Mouse (Mus musculus): ENCODE measurements around the gene Serpina11. TPM values are rescaled to one million over a fixed set of nuclear protein-coding genes. Genes with fewer than 3 reads are reported as not detected.

Serpina11 gene
- polyA plus RNA-seq, 1 experiment from 2014 or later, result not detected

DNA sequence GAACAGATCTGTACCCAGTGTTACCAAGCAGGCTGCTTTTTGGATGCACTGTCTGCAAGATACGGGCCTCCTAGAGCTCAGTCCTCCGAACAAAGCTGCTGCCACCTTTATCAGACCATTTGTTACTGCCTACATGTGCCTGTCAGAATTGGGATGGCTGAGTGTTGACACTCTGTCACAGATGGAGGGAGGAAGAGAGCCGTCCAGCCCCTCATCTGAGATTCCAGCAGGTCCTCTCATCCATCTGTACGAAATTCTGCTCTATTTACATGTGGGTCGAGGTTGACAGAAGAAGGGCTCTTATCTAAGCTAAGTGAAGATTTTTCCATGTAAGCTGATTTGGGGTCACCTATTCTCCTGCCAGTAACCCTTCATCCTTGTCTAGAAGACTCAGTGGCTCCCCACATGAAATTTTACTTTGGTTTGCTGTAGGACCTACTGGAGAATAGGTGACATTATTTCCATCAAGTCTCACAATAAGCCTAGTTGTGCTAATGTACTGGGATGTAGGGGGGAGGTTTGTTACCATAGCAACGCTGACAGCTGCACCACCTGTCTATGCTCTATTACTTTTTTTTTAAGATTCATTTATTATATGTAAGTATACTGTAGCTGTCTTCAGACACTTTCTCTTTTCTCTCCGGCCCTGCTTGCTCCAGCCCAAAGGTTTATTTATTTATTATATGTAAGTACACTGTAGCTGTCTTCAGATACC lies 8.0 kb downstream of the Serpina11 start:
- WGBS, result 77% methylated on average over 7 of the region's 7 CpGs
- Histone ChIP-seq H3K9ac (replicated peaks; ENCODE audit: low read length) (no peak overlapping the region), H3K27me3 (ENCODE audit: control insufficient read depth, insufficient read depth, low read length) (no peaks in the 10 kb centered on the region), H3K4me3 (replicated peaks; ENCODE audit: low read depth, low read length) (no peak overlapping the region), H3K9me3 (ENCODE audit: control insufficient read depth, low read length) (no peaks in the 10 kb centered on the region), H3K4me2 (ENCODE audit: low read length) (no peak overlapping the region), H3K4me1 (ENCODE audit: control insufficient read depth, insufficient read depth, low read length) (no peaks in the 10 kb centered on the region), H3K36me3 (ENCODE audit: control insufficient read depth, insufficient read depth, low read length) (no peaks in the 10 kb centered on the region), H3K27ac (replicated peaks; ENCODE audit: low read depth, low read length) (no peak overlapping the region)
- DNase-seq, result peak; percentile 16
- no peak for ATAC-seq (ENCODE audit: low FRiP score, low TSS enrichment)

DNA sequence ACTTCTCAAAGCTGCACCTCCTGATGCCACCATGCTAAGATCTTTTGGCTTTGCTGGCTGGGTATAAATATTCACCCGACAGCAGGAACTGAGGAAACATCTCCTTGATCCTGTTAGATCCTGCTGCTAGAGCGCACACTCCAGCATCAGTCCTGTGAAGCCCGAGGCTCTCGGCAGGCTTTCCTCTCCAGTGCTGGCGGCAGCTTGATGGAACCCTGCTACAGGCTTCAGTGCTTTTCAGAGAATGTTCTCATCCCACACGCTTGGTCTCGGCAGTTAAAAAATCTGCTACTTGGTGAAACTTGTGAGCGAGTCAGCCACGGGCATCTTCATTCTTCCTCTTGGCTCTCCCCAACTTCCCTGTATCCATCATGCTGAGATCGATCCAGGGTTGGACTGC lies 11.5 kb downstream of the Serpina11 start:
- Histone ChIP-seq H3K4me1 (ENCODE audit: control insufficient read depth, insufficient read depth, low read length) (no peaks in the 10 kb centered on the region), H3K4me3 (replicated peaks; ENCODE audit: low read depth, low read length) (no peak overlapping the region), H3K9me3 (ENCODE audit: control insufficient read depth, low read length) (no peaks in the 10 kb centered on the region), H3K27ac (replicated peaks; ENCODE audit: low read depth, low read length) (no peak overlapping the region), H3K27me3 (ENCODE audit: control insufficient read depth, insufficient read depth, low read length) (no peaks in the 10 kb centered on the region), H3K36me3 (ENCODE audit: control insufficient read depth, insufficient read depth, low read length) (no peaks in the 10 kb centered on the region), H3K9ac (replicated peaks; ENCODE audit: low read length) (no peak overlapping the region), H3K4me2 (ENCODE audit: low read length) (no peak overlapping the region)
- no peak for DNase-seq
- no peak for ATAC-seq (ENCODE audit: low FRiP score, low TSS enrichment)
- 90% methylated on average over 10 of the region's 10 CpGs for WGBS

GRCm38 (mm10) chr12:103977846-103978245 lies 11.9 kb downstream of the Serpina11 start:
- ATAC-seq (ENCODE audit: low FRiP score, low TSS enrichment), result no peak
- no peak overlapping the region for H3K4me2 ChIP-seq (ENCODE audit: low read length)
- no peaks in the 10 kb centered on the region for H3K4me1 ChIP-seq (ENCODE audit: control insufficient read depth, insufficient read depth, low read length)
- DNase-seq, result peak; percentile 32
- no peak overlapping the region for H3K4me3 ChIP-seq (replicated peaks; ENCODE audit: low read depth, low read length)
- H3K9me3 ChIP-seq (ENCODE audit: control insufficient read depth, low read length), result no peaks in the 10 kb centered on the region
- H3K36me3 ChIP-seq (ENCODE audit: control insufficient read depth, insufficient read depth, low read length), result no peaks in the 10 kb centered on the region
- 36% methylated on average over 5 of the region's 5 CpGs for WGBS
- no peak overlapping the region for H3K27ac ChIP-seq (replicated peaks; ENCODE audit: low read depth, low read length)
- no peak overlapping the region for H3K9ac ChIP-seq (replicated peaks; ENCODE audit: low read length)
- no peaks in the 10 kb centered on the region for H3K27me3 ChIP-seq (ENCODE audit: control insufficient read depth, insufficient read depth, low read length)

- Histone ChIP-seq H3K4me2 (ENCODE audit: low read length) (no peak overlapping the region), H3K27ac (replicated peaks; ENCODE audit: low read depth, low read length) (no peak overlapping the region), H3K9ac (replicated peaks; ENCODE audit: low read length) (no peak overlapping the region), H3K36me3 (ENCODE audit: control insufficient read depth, insufficient read depth, low read length) (no peaks in the 10 kb centered on the region), H3K4me3 (replicated peaks; ENCODE audit: low read depth, low read length) (no peak overlapping the region), H3K27me3 (ENCODE audit: control insufficient read depth, insufficient read depth, low read length) (no peaks in the 10 kb centered on the region), H3K4me1 (ENCODE audit: control insufficient read depth, insufficient read depth, low read length) (no peaks in the 10 kb centered on the region), H3K9me3 (ENCODE audit: control insufficient read depth, low read length) (no peaks in the 10 kb centered on the region)
- no peak for DNase-seq
- ATAC-seq (ENCODE audit: low FRiP score, low TSS enrichment), result no peak
- WGBS, result 42% methylated on average over 3 of the region's 3 CpGs
Measured at GRCm38 (mm10) chr12:103977060-103977459, 12.7 kb downstream of the Serpina11 start.

- ATAC-seq (ENCODE audit: low FRiP score, low TSS enrichment) (no peak), DNase-seq (no peak)
- H3K9me3 ChIP-seq (ENCODE audit: control insufficient read depth, low read length), result no peaks in the 10 kb centered on the region
Measured at GRCm38 (mm10) chr12:103971080-103971479, 18.7 kb downstream of the Serpina11 start.

GRCm38 (mm10) chr12:103969577-103970116 lies 20.1 kb downstream of the Serpina11 start:
- H3K9ac ChIP-seq (replicated peaks; ENCODE audit: low read length), result no peak overlapping the region
- H3K9me3 ChIP-seq (ENCODE audit: control insufficient read depth, low read length), result no peaks in the 10 kb centered on the region
- H3K27me3 ChIP-seq (ENCODE audit: control insufficient read depth, insufficient read depth, low read length), result no peaks in the 10 kb centered on the region
- H3K4me1 ChIP-seq (ENCODE audit: control insufficient read depth, insufficient read depth, low read length), result no peaks in the 10 kb centered on the region
- no peak overlapping the region for H3K4me3 ChIP-seq (replicated peaks; ENCODE audit: low read depth, low read length)
- DNase-seq (no peak), ATAC-seq (ENCODE audit: low FRiP score, low TSS enrichment) (no peak)
- H3K36me3 ChIP-seq (ENCODE audit: control insufficient read depth, insufficient read depth, low read length), result no peaks in the 10 kb centered on the region
- no peak overlapping the region for H3K4me2 ChIP-seq (ENCODE audit: low read length)
- no peak overlapping the region for H3K27ac ChIP-seq (replicated peaks; ENCODE audit: low read depth, low read length)
- 91% methylated on average over 9 of the region's 9 CpGs for WGBS

More at GRCm38 (mm10) chr12:103971080-103971479, 18.7 kb downstream of the Serpina11 start:
- H3K4me3 ChIP-seq (replicated peaks; ENCODE audit: low read depth, low read length), result no peak overlapping the region
- no peak overlapping the region for H3K9ac ChIP-seq (replicated peaks; ENCODE audit: low read length)
- H3K27ac ChIP-seq (replicated peaks; ENCODE audit: low read depth, low read length), result no peak overlapping the region
- H3K36me3 ChIP-seq (ENCODE audit: control insufficient read depth, insufficient read depth, low read length), result no peaks in the 10 kb centered on the region
- no peak overlapping the region for H3K4me2 ChIP-seq (ENCODE audit: low read length)
- no peaks in the 10 kb centered on the region for H3K27me3 ChIP-seq (ENCODE audit: control insufficient read depth, insufficient read depth, low read length)
- no peaks in the 10 kb centered on the region for H3K4me1 ChIP-seq (ENCODE audit: control insufficient read depth, insufficient read depth, low read length)
- 92% methylated on average over 4 of the region's 4 CpGs for WGBS

DNA sequence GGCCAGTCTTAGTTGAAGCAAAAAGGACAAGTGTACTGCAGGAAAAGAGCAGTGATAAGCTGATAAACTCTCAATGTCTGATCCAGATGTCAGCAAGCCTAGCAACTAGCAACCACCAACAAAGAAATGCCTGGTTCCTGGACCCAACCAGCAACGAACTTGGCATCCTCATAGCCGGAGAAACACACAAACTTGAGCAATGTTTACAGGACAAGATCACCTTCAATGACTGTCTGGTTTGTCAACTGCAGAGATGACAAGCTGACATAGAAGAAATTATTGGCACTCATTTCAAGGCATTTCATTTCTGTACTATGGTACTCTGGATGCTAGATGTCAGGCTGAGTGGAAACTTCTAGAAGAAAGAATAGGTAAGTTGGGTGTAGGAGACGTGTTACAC lies 23.0 kb downstream of the Serpina11 start:
- no peaks in the 10 kb centered on the region for H3K27me3 ChIP-seq (ENCODE audit: control insufficient read depth, insufficient read depth, low read length)
- H3K4me3 ChIP-seq (replicated peaks; ENCODE audit: low read depth, low read length), result no peak overlapping the region
- 68% methylated on average over 3 of the region's 3 CpGs for WGBS
- ATAC-seq (ENCODE audit: low FRiP score, low TSS enrichment), result no peak
- no peaks in the 10 kb centered on the region for H3K9me3 ChIP-seq (ENCODE audit: control insufficient read depth, low read length)
- no peaks in the 10 kb centered on the region for H3K4me1 ChIP-seq (ENCODE audit: control insufficient read depth, insufficient read depth, low read length)
- H3K9ac ChIP-seq (replicated peaks; ENCODE audit: low read length), result no peak overlapping the region
- no peak overlapping the region for H3K4me2 ChIP-seq (ENCODE audit: low read length)
- DNase-seq, result no peak
- H3K36me3 ChIP-seq (ENCODE audit: control insufficient read depth, insufficient read depth, low read length), result no peaks in the 10 kb centered on the region
- H3K27ac ChIP-seq (replicated peaks; ENCODE audit: low read depth, low read length), result no peak overlapping the region

DNA sequence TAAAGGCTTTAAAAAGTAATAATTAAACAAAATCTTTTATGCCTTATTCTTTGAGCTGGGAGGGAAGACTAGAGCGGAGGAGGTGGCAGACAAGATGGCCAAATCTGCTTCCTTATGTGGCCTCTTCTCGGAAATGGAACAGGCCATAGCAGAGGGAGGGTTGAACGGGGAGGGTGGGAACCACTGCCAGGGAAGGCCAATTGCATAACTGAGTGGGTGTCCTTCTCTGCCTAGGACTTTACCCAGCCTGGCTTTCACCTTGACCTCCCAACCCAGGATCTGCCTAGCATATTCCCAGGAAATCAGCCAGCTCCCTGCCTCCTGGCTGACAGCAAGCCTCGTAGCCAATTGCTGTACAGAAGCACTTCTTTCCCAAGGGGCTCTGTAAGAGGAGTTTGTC lies 26.5 kb downstream of the Serpina11 start:
- no peaks in the 10 kb centered on the region for H3K9me3 ChIP-seq (ENCODE audit: control insufficient read depth, low read length)
- no peak overlapping the region for H3K27ac ChIP-seq (replicated peaks; ENCODE audit: low read depth, low read length)
- no peak for ATAC-seq (ENCODE audit: low FRiP score, low TSS enrichment)
- no peak overlapping the region for H3K9ac ChIP-seq (replicated peaks; ENCODE audit: low read length)
- H3K27me3 ChIP-seq (ENCODE audit: control insufficient read depth, insufficient read depth, low read length), result no peaks in the 10 kb centered on the region
- DNase-seq, result no peak
- H3K36me3 ChIP-seq (ENCODE audit: control insufficient read depth, insufficient read depth, low read length), result no peaks in the 10 kb centered on the region
- H3K4me3 ChIP-seq (replicated peaks; ENCODE audit: low read depth, low read length), result no peak overlapping the region
- H3K4me2 ChIP-seq (ENCODE audit: low read length), result no peak overlapping the region
- WGBS, result 79% methylated on average over 4 of the region's 4 CpGs
- no peaks in the 10 kb centered on the region for H3K4me1 ChIP-seq (ENCODE audit: control insufficient read depth, insufficient read depth, low read length)

- H3K9me3 ChIP-seq (ENCODE audit: control insufficient read depth, low read length), result no peaks in the 10 kb centered on the region
- H3K4me2 ChIP-seq (ENCODE audit: low read length), result no peak overlapping the region
- no peaks in the 10 kb centered on the region for H3K27me3 ChIP-seq (ENCODE audit: control insufficient read depth, insufficient read depth, low read length)
- WGBS, result 94% methylated on average over 8 of the region's 8 CpGs
- no peak overlapping the region for H3K4me3 ChIP-seq (replicated peaks; ENCODE audit: low read depth, low read length)
- ATAC-seq (ENCODE audit: low FRiP score, low TSS enrichment), result no peak
- H3K9ac ChIP-seq (replicated peaks; ENCODE audit: low read length), result no peak overlapping the region
- H3K36me3 ChIP-seq (ENCODE audit: control insufficient read depth, insufficient read depth, low read length), result no peaks in the 10 kb centered on the region
- H3K4me1 ChIP-seq (ENCODE audit: control insufficient read depth, insufficient read depth, low read length), result no peaks in the 10 kb centered on the region
- no peak overlapping the region for H3K27ac ChIP-seq (replicated peaks; ENCODE audit: low read depth, low read length)
- no peak for DNase-seq
Measured at GRCm38 (mm10) chr12:103962860-103963259, 26.9 kb downstream of the Serpina11 start.
